Mouse (Mus musculus) embryonic fibroblast, embryonic 13.5 days (primary cell): ENCODE data around the gene Ropn1l. TPM values are rescaled to one million over a fixed set of nuclear protein-coding genes. Genes with fewer than 3 reads are reported as not detected.

Experiments used
- H3K27ac ChIP-seq: 2 replicates; pipeline ENCODE4 v1.5.1; 2012; ENCODE audit warnings: low read length, control low read depth, inconsistent platforms; ENCODE audit not compliant: insufficient read depth
- H3K4me1 ChIP-seq: 2 replicates; pipeline ENCODE4 v1.6.1; 2011; ENCODE audit warnings: low read length; ENCODE audit not compliant: control insufficient read depth, insufficient read depth
- H3K4me3 ChIP-seq: 2 replicates; pipeline ENCODE4 v1.5.1; 2011; ENCODE audit warnings: mild to moderate bottlenecking, control low read depth, low read length; ENCODE audit not compliant: insufficient read depth
- CTCF ChIP-seq: IDR thresholded peaks from 2 replicates; pipeline ENCODE4 v1.5.1; 2011; ENCODE audit warnings: mild to moderate bottlenecking, control low read depth, low read length, moderate library complexity, borderline replicate concordance; ENCODE audit not compliant: insufficient read depth
- POLR2A ChIP-seq: IDR thresholded peaks from 2 replicates; pipeline ENCODE4 v1.6.1; 2011; ENCODE audit warnings: low read depth, mild to moderate bottlenecking, control low read depth, low read length, moderate library complexity
- polyA plus RNA-seq: library from polyadenylated mRNA; stranded (reverse); fragments of >200 nt; gene quantifications from 2 replicates; pipeline ENCODE4 v1.2.4, GENCODE M21; 2011; ENCODE audit warnings: low read depth; ENCODE audit not compliant: missing spikeins, insufficient read length

Gene Ropn1l
- polyA plus RNA-seq, 1 experiment, result 1.8 TPM

GRCm38 (mm10) chr15:31429429-31429828, 24.1 kb downstream of the Ropn1l start:
- 0 out of 2 replicates have a peak, but pooled peaks cover 2% of the 10 kb centered on the region for H3K4me1 ChIP-seq
- no peak overlapping the region for H3K27ac ChIP-seq
- TF ChIP-seq POLR2A, result no peak
- TF ChIP-seq CTCF, result no peak
- H3K4me3 ChIP-seq, result no peak overlapping the region

- Histone ChIP-seq H3K27ac (peak overlapping the region; percentile 49), H3K4me3 (no peak overlapping the region), H3K4me1 (0 out of 2 replicates have a peak, but pooled peaks cover 2% of the 10 kb centered on the region)
- TF ChIP-seq POLR2A (no peak), CTCF (no peak)
Observed at GRCm38 (mm10) chr15:31428571-31428970, 25.0 kb downstream of the Ropn1l start.

GRCm38 (mm10) chr15:31427390-31427789, 26.1 kb downstream of the Ropn1l start:
- no peak overlapping the region for H3K4me3 ChIP-seq

GRCm38 (mm10) chr15:31426066-31426706, 27.4 kb downstream of the Ropn1l start:
- no peak overlapping the region for H3K27ac ChIP-seq
- no peak overlapping the region for H3K4me3 ChIP-seq
- H3K4me1 ChIP-seq, result 0 out of 2 replicates have a peak, but pooled peaks cover 2% of the 10 kb centered on the region
- TF ChIP-seq POLR2A (no peak), CTCF (no peak)

More at GRCm38 (mm10) chr15:31427390-31427789, 26.1 kb downstream of the Ropn1l start:
- Histone ChIP-seq H3K27ac (no peak overlapping the region), H3K4me1 (0 out of 2 replicates have a peak, but pooled peaks cover 2% of the 10 kb centered on the region)
- TF ChIP-seq POLR2A (no peak), CTCF (no peak)

GRCm38 (mm10) chr15:31422649-31423369, 30.7 kb downstream of the Ropn1l start:
- Histone ChIP-seq H3K4me1 (no peaks in the 10 kb centered on the region), H3K4me3 (no peak overlapping the region), H3K27ac (no peak overlapping the region)
- TF ChIP-seq CTCF (no peak), POLR2A (no peak)

GRCm38 (mm10) chr15:31419037-31419436, 34.5 kb downstream of the Ropn1l start:
- TF ChIP-seq POLR2A (no peak), CTCF (peak; percentile 70; the same call in 1 of the 2 replicates)
- no peak overlapping the region for H3K27ac ChIP-seq
- no peak overlapping the region for H3K4me3 ChIP-seq
- H3K4me1 ChIP-seq, result no peaks in the 10 kb centered on the region

GRCm38 (mm10) chr15:31418686-31419024, 34.9 kb downstream of the Ropn1l start:
- TF ChIP-seq POLR2A (no peak), CTCF (no peak)
- Histone ChIP-seq H3K4me3 (no peak overlapping the region), H3K27ac (no peak overlapping the region), H3K4me1 (no peaks in the 10 kb centered on the region)

GRCm38 (mm10) chr15:31417796-31418685, 35.5 kb downstream of the Ropn1l start:
- TF ChIP-seq POLR2A (no peak), CTCF (no peak)
- Histone ChIP-seq H3K27ac (no peak overlapping the region), H3K4me3 (no peak overlapping the region), H3K4me1 (no peaks in the 10 kb centered on the region)

DNA sequence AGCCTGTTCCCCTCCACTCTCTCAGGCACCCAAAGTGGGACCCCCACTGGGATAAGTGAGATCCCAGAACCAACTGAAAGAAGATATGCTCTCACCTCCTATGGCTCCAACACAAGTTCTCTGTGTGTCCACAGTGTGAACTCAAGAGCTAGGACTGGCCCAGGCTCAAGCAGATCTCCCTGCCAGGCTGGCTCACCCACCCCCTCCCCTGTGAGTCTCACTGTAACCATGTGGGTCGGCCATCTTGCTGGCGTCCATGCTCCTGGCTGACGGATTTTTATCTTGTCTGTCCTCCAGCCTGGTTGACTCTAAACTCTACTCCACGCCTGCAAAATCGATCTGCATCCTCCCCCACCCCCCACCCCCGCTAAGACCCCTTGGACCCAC, 36.1 kb downstream of the Ropn1l start:
- H3K4me3 ChIP-seq, result no peak overlapping the region
- TF ChIP-seq POLR2A, result no peak
- TF ChIP-seq CTCF, result no peak
- no peak overlapping the region for H3K27ac ChIP-seq

More for the DNA sequence above, 36.1 kb downstream of the Ropn1l start:
- no peaks in the 10 kb centered on the region for H3K4me1 ChIP-seq
